Comparison of ENCODE assay signal across 23 mouse cellular contexts in genomic region chr1:182478935-182479334, GRCm38 (mm10). TPM values are rescaled to one million over a fixed set of nuclear protein-coding genes. Genes with fewer than 3 reads are reported as not detected.
A peak's percentile ranks its signal among the peaks of the same experiment; 100 is the strongest.
DNase-seq lines count a peak whose midpoint lies in the region; ATAC-seq lines count a peak whose summit lies in the region.
"Had no signal": no experiment of that assay in that cellular context is flagged by ENCODE, and none has a peak within 500 bp of the region (broad histone marks: within the 10 kb centered on the region; RNA-seq: fewer than 3 reads in every experiment).

No protein-coding gene starts in this region.

- H3K9me3 ChIP-seq in kidney, embryonic 14.5 days (ENCODE audit: control insufficient read depth, low read length) = no peaks in the 10 kb centered on the region
- H3K9me3 ChIP-seq in liver, embryonic 11.5 days (ENCODE audit: control insufficient read depth, low read length) = no peaks in the 10 kb centered on the region
- H3K9me3 ChIP-seq in stomach, embryonic 16.5 days (replicated peaks; ENCODE audit: control insufficient read depth, low read length) = no peaks in the 10 kb centered on the region
- no peaks in the 10 kb centered on the region for H3K9me3 ChIP-seq in forebrain, embryonic 11.5 days (ENCODE audit: control insufficient read depth, low read length)
- H3K9me3 ChIP-seq: hindbrain, embryonic 12.5 days; limb, embryonic 13.5 days; midbrain, embryonic 10.5 days had no signal

- 0 out of 2 replicates have a peak, but pooled peaks have one; percentile 18 for ATAC-seq in kidney, embryonic 14.5 days (ENCODE audit: low FRiP score, low TSS enrichment)
- ATAC-seq in liver, embryonic 11.5 days (replicated peaks; ENCODE audit: low FRiP score) = peak; percentile 25; the same call in 1 of the 2 replicates
- no peak for ATAC-seq in stomach, embryonic 16.5 days (ENCODE audit: insufficient read depth, low FRiP score)
- ATAC-seq in forebrain, embryonic 11.5 days (replicated peaks; ENCODE audit: low FRiP score) = no peak
- ATAC-seq: activated CD4-positive, CD25-positive, alpha-beta regulatory T cell, adult 4 months; CD4-positive, CD25-positive, alpha-beta regulatory T cell, adult 4 months; forebrain, embryonic 16.5 days had no signal

- H3K36me3 ChIP-seq in kidney, embryonic 14.5 days (ENCODE audit: control insufficient read depth, insufficient read depth, low read length) = peaks cover 83% of the 10 kb centered on the region
- H3K36me3 ChIP-seq in liver, embryonic 11.5 days (ENCODE audit: control insufficient read depth, insufficient read depth, low read length) = peaks cover 2% of the 10 kb centered on the region; the same call in 1 of the 2 replicates
- peaks cover 32% of the 10 kb centered on the region for H3K36me3 ChIP-seq in stomach, embryonic 16.5 days (ENCODE audit: control insufficient read depth, insufficient read depth, low read length)
- H3K36me3 ChIP-seq in forebrain, embryonic 11.5 days (ENCODE audit: control insufficient read depth, insufficient read depth, low read length) = no peaks in the 10 kb centered on the region; the same call in 1 of the 2 replicates

- WGBS in kidney, embryonic 14.5 days = 58% methylated on average over 4 of the region's 4 CpGs
- 65% methylated on average over 4 of the region's 4 CpGs for WGBS in liver, embryonic 11.5 days
- WGBS in stomach, embryonic 16.5 days = 62% methylated on average over 4 of the region's 4 CpGs
- 90% methylated on average over 4 of the region's 4 CpGs for WGBS in forebrain, embryonic 11.5 days

- DNase-seq in kidney, adult 11 months = peak; percentile 85
- no peak for DNase-seq in kidney, postnatal 4 days
- DNase-seq in liver, embryonic 11.5 days (ENCODE audit: low spot score) = no peak
- DNase-seq in forebrain, embryonic 11.5 days (ENCODE audit: low spot score) = no peak
- no peak for DNase-seq in heart, postnatal 4 days
- DNase-seq in right cerebral cortex, postnatal 36 days (ENCODE audit: low spot score in 2 of 2) = no peak
- DNase-seq: adrenal gland, postnatal 10 days; cerebellum, adult 11-12 months; cerebellum, postnatal 25 days; embryo, embryonic 11 days; heart, postnatal 10 days; retina, postnatal 1 day; thymus, postnatal 4 days had no signal

- peak overlapping the region; percentile 17; the same call in 1 of the 2 replicates for H3K27ac ChIP-seq in kidney, embryonic 14.5 days (ENCODE audit: low read depth, low read length)
- peak overlapping the region; percentile 26; the same call in 1 of the 2 replicates for H3K27ac ChIP-seq in liver, embryonic 11.5 days (ENCODE audit: low read depth, low read length)
- H3K27ac ChIP-seq in stomach, embryonic 16.5 days (ENCODE audit: low read length) = 0 out of 2 replicates have a peak overlapping the region, but pooled peaks have one; percentile 18
- H3K27ac ChIP-seq in forebrain, embryonic 11.5 days (ENCODE audit: low read depth, low read length) = no peak overlapping the region
- H3K27ac ChIP-seq: hindbrain, embryonic 12.5 days; limb, embryonic 13.5 days; macrophage; midbrain, embryonic 10.5 days had no signal

- H3K4me3 ChIP-seq in kidney, embryonic 14.5 days (ENCODE audit: low read length) = no peak overlapping the region
- no peak overlapping the region for H3K4me3 ChIP-seq in liver, embryonic 11.5 days (ENCODE audit: low read depth, low read length)
- no peak overlapping the region for H3K4me3 ChIP-seq in stomach, embryonic 16.5 days (replicated peaks; ENCODE audit: low read length)
- H3K4me3 ChIP-seq in forebrain, embryonic 11.5 days (ENCODE audit: low read depth, low read length) = no peak overlapping the region
- H3K4me3 ChIP-seq: hindbrain, embryonic 12.5 days; limb, embryonic 13.5 days; midbrain, embryonic 10.5 days had no signal

- H3K9ac ChIP-seq in kidney, embryonic 14.5 days (ENCODE audit: low read depth, low read length) = no peak overlapping the region
- H3K9ac ChIP-seq in liver, embryonic 11.5 days (ENCODE audit: low read depth, low read length) = no peak overlapping the region
- H3K9ac ChIP-seq in stomach, embryonic 16.5 days (ENCODE audit: low read length) = no peak overlapping the region
- no peak overlapping the region for H3K9ac ChIP-seq in forebrain, embryonic 11.5 days (ENCODE audit: low read length)
- H3K9ac ChIP-seq: hindbrain, embryonic 12.5 days; limb, embryonic 13.5 days had no signal

- peaks cover 29% of the 10 kb centered on the region; the same call in 1 of the 2 replicates for H3K4me1 ChIP-seq in kidney, embryonic 14.5 days (ENCODE audit: control insufficient read depth, insufficient read depth, low read length)
- 0 out of 2 replicates have a peak, but pooled peaks cover 5% of the 10 kb centered on the region for H3K4me1 ChIP-seq in liver, embryonic 11.5 days (replicated peaks; ENCODE audit: control insufficient read depth, insufficient read depth, low read length)
- no peaks in the 10 kb centered on the region for H3K4me1 ChIP-seq in stomach, embryonic 16.5 days (ENCODE audit: control insufficient read depth, insufficient read depth, low read length)
- H3K4me1 ChIP-seq in forebrain, embryonic 11.5 days (replicated peaks; ENCODE audit: control insufficient read depth, insufficient read depth, low read length) = no peaks in the 10 kb centered on the region
- H3K4me1 ChIP-seq: hindbrain, embryonic 12.5 days; limb, embryonic 13.5 days; midbrain, embryonic 10.5 days had no signal

- H3K27me3 ChIP-seq in kidney, embryonic 14.5 days (ENCODE audit: control insufficient read depth, insufficient read depth, low read length) = no peaks in the 10 kb centered on the region
- no peaks in the 10 kb centered on the region for H3K27me3 ChIP-seq in liver, embryonic 11.5 days (replicated peaks; ENCODE audit: control insufficient read depth, insufficient read depth, low read length)
- no peaks in the 10 kb centered on the region for H3K27me3 ChIP-seq in stomach, embryonic 16.5 days (ENCODE audit: control insufficient read depth, insufficient read depth, low read length)
- no peaks in the 10 kb centered on the region for H3K27me3 ChIP-seq in forebrain, embryonic 11.5 days (ENCODE audit: control insufficient read depth, insufficient read depth, low read length)
- H3K27me3 ChIP-seq: hindbrain, embryonic 12.5 days; limb, embryonic 13.5 days had no signal

- no peak overlapping the region for H3K4me2 ChIP-seq in kidney, embryonic 14.5 days (replicated peaks; ENCODE audit: low read depth, low read length)
- no peak overlapping the region for H3K4me2 ChIP-seq in liver, embryonic 11.5 days
- no peak overlapping the region for H3K4me2 ChIP-seq in stomach, embryonic 16.5 days (ENCODE audit: low read depth, low read length)
- H3K4me2 ChIP-seq in forebrain, embryonic 11.5 days (ENCODE audit: low read depth, low read length, severe bottlenecking) = no peak overlapping the region
- H3K4me2 ChIP-seq: heart, embryonic 11.5 days; hindbrain, embryonic 12.5 days; limb, embryonic 13.5 days had no signal

RNA-seq across cellular contexts. Expression of gene Capn2, which starts 38.5 kb away (rescaled TPM):
- polyA plus RNA-seq in kidney, embryonic 14.5 days (2014; fragmentation: Nextera tagmentation; extraction: Ambion mirVana) = 52.3 and 94.7 TPM in 2 replicates
- polyA plus RNA-seq in liver, embryonic 11.5 days (2014; fragmentation: Nextera tagmentation; extraction: Ambion mirVana) = 49.5 and 51.4 TPM in 2 replicates
- polyA plus RNA-seq in stomach, embryonic 16.5 days (2015; fragmentation: Nextera tagmentation; extraction: Ambion mirVana) = 127 and 139 TPM in 2 replicates
- 90.8 and 91.6 TPM in 2 replicates for polyA plus RNA-seq in forebrain, embryonic 11.5 days (2014; fragmentation: Nextera tagmentation; extraction: Ambion mirVana)
- total RNA-seq in heart, postnatal 4 days (2021) = 10 to 100 TPM; 86.6 to 89.9 TPM

Comparison
In these comparisons a context has a peak if more than half of its experiments do, and no peak if none do; other contexts are left out.
1. ATAC-seq: peak in kidney, embryonic 14.5 days (single experiment) and liver, embryonic 11.5 days (single experiment); none in stomach, embryonic 16.5 days (single experiment) and forebrain, embryonic 11.5 days (single experiment).